Mouse (Mus musculus) CH12.LX (cell line): ENCODE data around the gene Hyou1.
A peak's percentile ranks its signal among the peaks of the same experiment; 100 is the strongest.
"Not testable (repeated sequence)": the region's sequence is repeated elsewhere in the genome, so short reads cannot be mapped to it uniquely, and the experiment has no call there.

ENCODE experiments used
- CTCF ChIP-seq, 2 experiments: IDR thresholded peaks in 1 of 2; conservative IDR thresholded peaks in 1 of 2; 2 replicates each; pipeline ENCODE4 v1.5.1; 2011 to 2012; ENCODE audit warnings: low read depth in 2 of 2, low read length in 2 of 2, improper control_type of control experiment in 1 of 2, inconsistent platforms in 1 of 2, mild to moderate bottlenecking in 1 of 2, moderate library complexity in 1 of 2
- GABPA ChIP-seq: IDR thresholded peaks from 2 replicates; pipeline ENCODE4 v1.6.1; 2012; ENCODE audit warnings: low read depth, low read length, improper control_type of control experiment, inconsistent platforms; ENCODE audit not compliant: insufficient replicate concordance
- POLR2A ChIP-seq: IDR thresholded peaks from 2 replicates; pipeline ENCODE4 v1.6.1; 2011; ENCODE audit warnings: low read depth, mild to moderate bottlenecking, improper control_type of control experiment, low read length
- POLR2AphosphoS2 ChIP-seq: IDR thresholded peaks from 2 replicates; pipeline ENCODE4 v1.6.1; 2011; ENCODE audit warnings: low read depth, low read length, improper control_type of control experiment

DNA sequence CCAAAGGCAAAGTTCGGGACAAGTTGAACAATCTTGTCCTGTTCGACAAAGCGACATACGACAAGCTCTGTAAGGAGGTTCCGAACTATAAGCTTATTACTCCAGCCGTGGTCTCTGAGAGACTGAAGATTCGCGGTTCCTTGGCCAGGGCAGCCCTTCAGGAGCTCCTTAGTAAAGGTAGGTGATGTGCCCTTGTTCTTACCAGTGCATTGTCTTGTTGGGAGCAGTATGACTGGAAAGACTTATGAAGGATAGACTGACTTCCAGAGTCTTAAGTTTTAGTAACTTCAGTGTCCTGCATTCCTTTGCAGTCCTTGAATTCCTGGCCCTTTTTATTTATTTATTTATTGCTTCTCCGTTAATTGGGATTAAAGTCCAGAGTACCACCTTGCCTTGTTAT, 29.4 kb downstream of the Hyou1 start:
- not testable (repeated sequence) for TF ChIP-seq CTCF (conservative IDR thresholded peaks at IDR 0.05 in 1 of 2, IDR thresholded peaks at IDR 0.05 in 1 of 2; ENCODE audit: low read depth in 2 of 2, low read length in 2 of 2); GABPA; POLR2A
- TF ChIP-seq POLR2AphosphoS2, result peak; percentile 76
